Comparison of ENCODE assay signal across 15 mouse cellular contexts in the genomic region with DNA sequence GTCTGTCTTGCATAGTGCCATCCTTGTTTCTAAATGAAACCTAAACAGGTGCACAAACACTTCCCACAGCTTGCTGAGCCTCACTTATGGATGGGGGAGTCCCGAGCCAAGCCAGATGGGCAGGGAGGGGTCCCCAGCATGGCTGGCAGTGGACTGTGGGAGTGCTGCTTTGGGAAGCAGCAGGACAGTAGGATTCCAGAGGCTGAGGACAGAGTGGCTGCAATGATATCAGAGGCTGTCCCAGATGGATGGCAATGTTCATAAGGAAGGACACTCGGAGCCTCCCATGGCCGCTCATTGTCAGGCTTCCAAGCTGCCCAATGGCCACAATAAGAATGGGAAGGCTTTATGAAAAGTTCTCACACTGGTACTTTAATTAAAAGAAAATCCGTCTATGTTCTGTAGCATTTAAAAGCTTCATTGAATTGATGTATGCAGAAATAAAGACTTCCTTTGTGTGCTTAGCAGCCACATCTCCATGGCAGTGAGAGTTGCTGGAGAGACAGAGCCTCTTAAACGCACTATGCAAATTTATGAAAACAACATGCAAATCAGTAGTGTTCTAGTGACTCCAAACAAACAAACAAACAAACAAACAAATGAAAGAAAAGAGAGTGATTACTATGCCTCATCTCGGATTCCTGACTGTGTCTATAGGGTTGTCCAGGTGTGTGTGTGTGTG.
DNase-seq lines count a peak whose midpoint lies in the region; ATAC-seq and TF ChIP-seq lines count a peak whose summit lies in the region.
"Had no signal": no experiment of that assay in that cellular context is flagged by ENCODE, and none has a peak within 500 bp of the region (broad histone marks: within the 10 kb centered on the region; RNA-seq: fewer than 3 reads in every experiment).

No protein-coding gene starts in this region.

- no peak for TF ChIP-seq CTCF in forebrain, postnatal 0 days (IDR thresholded peaks at IDR 0.05; ENCODE audit: low read depth)

- no peaks in the 10 kb centered on the region for H3K9me3 ChIP-seq in hindbrain, embryonic 13.5 days
- no peaks in the 10 kb centered on the region for H3K9me3 ChIP-seq in hindbrain, embryonic 10.5 days
- H3K9me3 ChIP-seq in forebrain, postnatal 0 days (ENCODE audit: low read length) = no peaks in the 10 kb centered on the region
- no peaks in the 10 kb centered on the region for H3K9me3 ChIP-seq in neural tube, embryonic 14.5 days (ENCODE audit: control insufficient read depth, low read length)
- H3K9me3 ChIP-seq: lung, embryonic 15.5 days had no signal

- no peak overlapping the region for H3K9ac ChIP-seq in hindbrain, embryonic 13.5 days
- H3K9ac ChIP-seq in forebrain, postnatal 0 days = no peak overlapping the region
- H3K9ac ChIP-seq in neural tube, embryonic 14.5 days (replicated peaks; ENCODE audit: low read depth, low read length) = no peak overlapping the region
- H3K9ac ChIP-seq: liver, embryonic 14.5 days; lung, embryonic 15.5 days had no signal

- 50% methylated on average over 6 of the region's 6 CpGs for WGBS in hindbrain, embryonic 13.5 days
- WGBS in hindbrain, embryonic 10.5 days = 73% methylated on average over 6 of the region's 6 CpGs
- WGBS in forebrain, postnatal 0 days = 22% methylated on average over 6 of the region's 6 CpGs
- 46% methylated on average over 6 of the region's 6 CpGs for WGBS in neural tube, embryonic 14.5 days

- peak; percentile 84 for ATAC-seq in hindbrain, embryonic 13.5 days (ENCODE audit: low FRiP score)
- peak; percentile 77 for ATAC-seq in forebrain, postnatal 0 days
- 0 out of 2 replicates have a peak, but pooled peaks have one; percentile 31 for ATAC-seq in neural tube, embryonic 14.5 days (ENCODE audit: low read depth)
- ATAC-seq: intestine, embryonic 16.5 days had no signal

- no peak overlapping the region for H3K4me3 ChIP-seq in hindbrain, embryonic 13.5 days
- H3K4me3 ChIP-seq in hindbrain, embryonic 10.5 days = no peak overlapping the region
- H3K4me3 ChIP-seq in forebrain, postnatal 0 days (ENCODE audit: low read depth, low read length) = no peak overlapping the region
- no peak overlapping the region for H3K4me3 ChIP-seq in neural tube, embryonic 14.5 days (ENCODE audit: low read depth, low read length)
- H3K4me3 ChIP-seq: heart, adult 2 months; lung, embryonic 15.5 days had no signal

- 0 out of 2 replicates have a peak overlapping the region, but pooled peaks have one; percentile 24 for H3K27ac ChIP-seq in hindbrain, embryonic 13.5 days
- H3K27ac ChIP-seq in hindbrain, embryonic 10.5 days = no peak overlapping the region
- no peak overlapping the region for H3K27ac ChIP-seq in forebrain, postnatal 0 days (ENCODE audit: low read depth, low read length)
- H3K27ac ChIP-seq in neural tube, embryonic 14.5 days (ENCODE audit: low read depth, low read length) = no peak overlapping the region
- H3K27ac ChIP-seq: heart, adult 2 months; liver, embryonic 14.5 days; lung, embryonic 15.5 days had no signal

- no peak overlapping the region for H3K4me2 ChIP-seq in hindbrain, embryonic 13.5 days
- H3K4me2 ChIP-seq in forebrain, postnatal 0 days (ENCODE audit: low read depth) = no peak overlapping the region
- H3K4me2 ChIP-seq in neural tube, embryonic 14.5 days (ENCODE audit: low read depth, low read length) = no peak overlapping the region
- H3K4me2 ChIP-seq: lung, embryonic 15.5 days had no signal

- H3K27me3 ChIP-seq in hindbrain, embryonic 13.5 days = no peaks in the 10 kb centered on the region
- no peaks in the 10 kb centered on the region for H3K27me3 ChIP-seq in hindbrain, embryonic 10.5 days (ENCODE audit: insufficient read depth, poor library complexity, severe bottlenecking)
- H3K27me3 ChIP-seq in forebrain, postnatal 0 days (ENCODE audit: insufficient read depth, low read length) = no peaks in the 10 kb centered on the region
- H3K27me3 ChIP-seq in neural tube, embryonic 14.5 days (ENCODE audit: control insufficient read depth, insufficient read depth, low read length) = no peaks in the 10 kb centered on the region
- H3K27me3 ChIP-seq: lung, embryonic 15.5 days had no signal

- H3K4me1 ChIP-seq in hindbrain, embryonic 13.5 days (replicated peaks) = 0 out of 2 replicates have a peak, but pooled peaks cover 6% of the 10 kb centered on the region
- no peaks in the 10 kb centered on the region for H3K4me1 ChIP-seq in hindbrain, embryonic 10.5 days (replicated peaks)
- no peaks in the 10 kb centered on the region; the same call in 1 of the 2 replicates for H3K4me1 ChIP-seq in forebrain, postnatal 0 days (ENCODE audit: insufficient read depth)
- H3K4me1 ChIP-seq in neural tube, embryonic 14.5 days (ENCODE audit: control insufficient read depth, insufficient read depth, low read length) = 0 out of 2 replicates have a peak, but pooled peaks cover 2% of the 10 kb centered on the region
- H3K4me1 ChIP-seq: lung, embryonic 15.5 days had no signal

- no peak for DNase-seq in hindbrain, embryonic 10.5 days (ENCODE audit: low spot score)
- peak; percentile 52 to 59 for DNase-seq in right cerebral cortex, postnatal 10 days (ENCODE audit: low spot score in 2 of 2)
- no peak for DNase-seq in right cerebral cortex, adult 18-20 months
- peak; percentile 41 for DNase-seq in forebrain, postnatal 0 days
- DNase-seq in retina, embryonic 14.5 days (ENCODE audit: low spot score) = no peak
- DNase-seq: cerebellum, adult 8-10 months; gastrocnemius, postnatal 14 days; heart, adult 2 months; heart, postnatal 4 days; thymus, postnatal 25 days had no signal

- no peaks in the 10 kb centered on the region for H3K36me3 ChIP-seq in hindbrain, embryonic 13.5 days
- no peaks in the 10 kb centered on the region for H3K36me3 ChIP-seq in hindbrain, embryonic 10.5 days
- H3K36me3 ChIP-seq in forebrain, postnatal 0 days (ENCODE audit: insufficient read depth) = no peaks in the 10 kb centered on the region
- H3K36me3 ChIP-seq in neural tube, embryonic 14.5 days (ENCODE audit: control insufficient read depth, insufficient read depth, low read length) = no peaks in the 10 kb centered on the region
- H3K36me3 ChIP-seq: lung, embryonic 15.5 days had no signal

Comparison
In these comparisons a context has a peak if more than half of its experiments do, and no peak if none do; other contexts are left out.
1. DNase-seq: peak in right cerebral cortex, postnatal 10 days (2 of 2) and forebrain, postnatal 0 days (single experiment); none in hindbrain, embryonic 10.5 days (single experiment), right cerebral cortex, adult 18-20 months (single experiment) and retina, embryonic 14.5 days (single experiment).
2. ATAC-seq: peak in every context shown above with its lines; median percentile 84 in hindbrain, embryonic 13.5 days; 77 in forebrain, postnatal 0 days; 31 in neural tube, embryonic 14.5 days.